Mouse (Mus musculus): ENCODE data around the gene Zfp983. TPM values are rescaled to one million over a fixed set of nuclear protein-coding genes. Genes with fewer than 3 reads are reported as not detected.
"Not testable (repeated sequence)": the region's sequence is repeated elsewhere in the genome, so short reads cannot be mapped to it uniquely, and the experiment has no call there.

Gene Zfp983
- polyA plus RNA-seq, 1 experiment from 2014 or later, result 7.2 TPM

DNA sequence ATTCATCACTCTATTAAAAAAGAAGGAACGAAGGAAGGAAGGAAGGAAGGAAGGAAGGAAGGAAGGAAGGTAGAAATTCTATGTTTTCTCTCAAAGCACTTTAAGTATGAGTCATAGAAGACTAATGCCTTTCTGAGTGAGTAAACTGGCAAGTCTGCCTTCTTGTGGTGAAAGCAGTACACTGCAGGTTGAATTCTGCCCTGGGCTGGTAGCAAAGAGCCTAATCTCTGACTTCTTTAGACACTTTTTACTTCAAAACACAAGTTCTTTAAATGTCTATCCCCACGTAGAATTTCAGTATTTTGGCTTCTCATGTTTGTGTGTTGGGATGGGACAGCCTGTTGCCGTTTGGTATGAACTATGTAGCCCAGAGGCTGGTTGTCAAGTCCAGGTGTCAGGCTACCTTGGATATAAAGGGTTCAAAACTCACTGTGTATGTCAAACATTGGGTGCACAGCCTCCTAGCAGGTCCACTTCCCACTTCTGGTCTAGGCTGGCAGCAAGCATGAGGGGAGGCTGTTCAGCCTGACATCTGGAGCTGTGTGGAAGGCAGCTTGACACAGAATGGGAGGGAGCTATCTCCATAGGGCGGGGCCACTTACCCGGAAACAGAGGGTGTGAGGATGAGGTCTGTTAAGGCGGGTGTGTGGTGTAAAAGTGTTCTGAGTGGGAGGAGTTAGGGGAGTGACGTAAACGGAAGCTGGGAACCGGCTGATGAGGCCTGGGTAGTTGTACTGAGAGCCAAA is 29.0 kb downstream of the Zfp983 start:
- WGBS, result 5% methylated on average over 9 of the region's 9 CpGs
- Histone ChIP-seq H3K36me3 (ENCODE audit: control insufficient read depth, insufficient read depth, low read length) (no peaks in the 10 kb centered on the region), H3K4me2 (ENCODE audit: low read depth, low read length, severe bottlenecking) (peak overlapping the region; percentile 39; the same call in 1 of the 2 replicates), H3K4me3 (ENCODE audit: low read depth, low read length) (peak overlapping the region; percentile 40), H3K9ac (ENCODE audit: low read length) (peak overlapping the region; percentile 39; the same call in 1 of the 2 replicates), H3K27ac (ENCODE audit: low read depth, low read length) (no peak overlapping the region), H3K9me3 (ENCODE audit: control insufficient read depth, low read length) (no peaks in the 10 kb centered on the region), H3K27me3 (ENCODE audit: control insufficient read depth, insufficient read depth, low read length) (no peaks in the 10 kb centered on the region), H3K4me1 (replicated peaks; ENCODE audit: control insufficient read depth, insufficient read depth, low read length) (no peaks in the 10 kb centered on the region; the same call in 1 of the 2 replicates)
- ATAC-seq (replicated peaks; ENCODE audit: low FRiP score) (peak; percentile 99), DNase-seq (ENCODE audit: low spot score) (peak; percentile 83)

DNA sequence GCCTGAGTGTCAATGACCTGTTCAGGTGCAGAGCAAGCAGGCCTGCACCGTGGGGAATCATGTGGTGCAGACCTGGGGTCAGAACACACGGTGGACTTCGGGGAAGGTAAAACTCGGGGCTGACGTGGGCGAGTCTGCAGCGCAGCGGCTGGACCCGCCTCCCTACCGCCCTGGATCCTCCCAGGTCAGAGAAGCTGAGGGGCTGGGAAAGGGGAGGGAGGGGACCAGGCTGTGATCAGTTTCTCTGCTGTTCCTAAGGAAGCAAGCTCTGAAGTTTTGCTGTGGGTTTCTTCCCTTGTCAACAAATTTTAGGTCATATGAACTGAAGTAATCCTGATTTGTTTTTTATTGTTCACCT is 29.6 kb downstream of the Zfp983 start:
- not testable (repeated sequence) for H3K4me1 ChIP-seq (replicated peaks; ENCODE audit: control insufficient read depth, insufficient read depth, low read length); H3K9me3 ChIP-seq (ENCODE audit: control insufficient read depth, low read length); H3K36me3 ChIP-seq (ENCODE audit: control insufficient read depth, insufficient read depth, low read length); H3K27me3 ChIP-seq (ENCODE audit: control insufficient read depth, insufficient read depth, low read length); H3K27ac ChIP-seq (ENCODE audit: low read depth, low read length)
- ATAC-seq (replicated peaks; ENCODE audit: low FRiP score), result peak; percentile 92
- Histone ChIP-seq H3K4me2 (ENCODE audit: low read depth, low read length, severe bottlenecking) (0 out of 2 replicates have a peak overlapping the region, but pooled peaks have one; percentile 32), H3K4me3 (ENCODE audit: low read depth, low read length) (peak overlapping the region; percentile 40), H3K9ac (ENCODE audit: low read length) (peak overlapping the region; percentile 39; the same call in 1 of the 2 replicates)
- DNase-seq (ENCODE audit: low spot score), result peak; percentile 66
- under 1% methylated on average over 10 of the region's 10 CpGs for WGBS

DNA sequence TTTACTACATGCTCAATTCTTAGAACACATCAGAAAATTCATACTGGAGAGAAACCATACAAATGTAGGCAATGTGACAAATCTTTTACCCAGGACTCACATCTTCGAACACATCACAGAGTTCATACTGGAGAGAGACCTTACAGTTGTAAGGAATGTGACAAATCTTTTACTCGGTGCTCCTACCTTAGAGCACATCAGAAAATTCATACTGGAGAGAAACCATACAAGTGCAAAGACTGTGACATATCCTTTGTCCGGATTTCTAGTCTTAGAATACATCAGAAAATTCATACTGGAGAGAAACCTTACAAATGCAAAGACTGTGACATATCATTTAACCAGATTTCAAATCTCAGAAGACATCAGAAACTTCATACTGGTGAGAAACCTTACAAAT is 41.1 kb downstream of the Zfp983 start, which contains the start of gene Gm10226:
TSS of gene Gm10226 (plus strand) at position 301 of the 400 bp plus-strand sequence.
- Histone ChIP-seq H3K36me3 (ENCODE audit: control insufficient read depth, insufficient read depth, low read length) (no peaks in the 10 kb centered on the region; the same call in 1 of the 2 replicates), H3K27me3 (ENCODE audit: control insufficient read depth, insufficient read depth, low read length) (no peaks in the 10 kb centered on the region), H3K9ac (ENCODE audit: low read length) (no peak within 1 kb of the TSS), H3K4me3 (ENCODE audit: low read depth, low read length) (no peak within 1 kb of the TSS), H3K4me2 (ENCODE audit: low read depth, low read length, severe bottlenecking) (no peak within 1 kb of the TSS), H3K4me1 (replicated peaks; ENCODE audit: control insufficient read depth, insufficient read depth, low read length) (no peaks in the 10 kb centered on the region), H3K9me3 (ENCODE audit: control insufficient read depth, low read length) (no peaks in the 10 kb centered on the region), H3K27ac (ENCODE audit: low read depth, low read length) (no peak within 1 kb of the TSS)
- WGBS, result 84% methylated on average over 3 of the region's 3 CpGs
- DNase-seq (ENCODE audit: low spot score), result no peak
- no peak for ATAC-seq (replicated peaks; ENCODE audit: low FRiP score)

GRCm38 (mm10) chr17:21693342-21693741 is 42.9 kb downstream of the Zfp983 start:
- H3K4me3 ChIP-seq (ENCODE audit: low read depth, low read length), result no peak overlapping the region
- H3K9me3 ChIP-seq (ENCODE audit: control insufficient read depth, low read length), result no peaks in the 10 kb centered on the region
- no peak for ATAC-seq (replicated peaks; ENCODE audit: low FRiP score)
- no peaks in the 10 kb centered on the region; the same call in 1 of the 2 replicates for H3K36me3 ChIP-seq (ENCODE audit: control insufficient read depth, insufficient read depth, low read length)
- 82% methylated on average over 3 of the region's 3 CpGs for WGBS
- H3K9ac ChIP-seq (ENCODE audit: low read length), result no peak overlapping the region
- H3K27me3 ChIP-seq (ENCODE audit: control insufficient read depth, insufficient read depth, low read length), result no peaks in the 10 kb centered on the region
- no peak overlapping the region for H3K27ac ChIP-seq (ENCODE audit: low read depth, low read length)
- H3K4me1 ChIP-seq (replicated peaks; ENCODE audit: control insufficient read depth, insufficient read depth, low read length), result no peaks in the 10 kb centered on the region
- H3K4me2 ChIP-seq (ENCODE audit: low read depth, low read length, severe bottlenecking), result no peak overlapping the region
- DNase-seq (ENCODE audit: low spot score), result no peak

- Histone ChIP-seq H3K4me3 (ENCODE audit: low read depth, low read length) (no peak overlapping the region), H3K36me3 (ENCODE audit: control insufficient read depth, insufficient read depth, low read length) (no peaks in the 10 kb centered on the region; the same call in 1 of the 2 replicates), H3K4me1 (replicated peaks; ENCODE audit: control insufficient read depth, insufficient read depth, low read length) (no peaks in the 10 kb centered on the region), H3K4me2 (ENCODE audit: low read depth, low read length, severe bottlenecking) (no peak overlapping the region), H3K27me3 (ENCODE audit: control insufficient read depth, insufficient read depth, low read length) (no peaks in the 10 kb centered on the region), H3K9ac (ENCODE audit: low read length) (no peak overlapping the region), H3K27ac (ENCODE audit: low read depth, low read length) (no peak overlapping the region), H3K9me3 (ENCODE audit: control insufficient read depth, low read length) (no peaks in the 10 kb centered on the region)
- ATAC-seq (replicated peaks; ENCODE audit: low FRiP score) (no peak), DNase-seq (ENCODE audit: low spot score) (no peak)
These were observed 45.6 kb downstream of the Zfp983 start for GRCm38 (mm10) chr17:21696073-21696472.

DNA sequence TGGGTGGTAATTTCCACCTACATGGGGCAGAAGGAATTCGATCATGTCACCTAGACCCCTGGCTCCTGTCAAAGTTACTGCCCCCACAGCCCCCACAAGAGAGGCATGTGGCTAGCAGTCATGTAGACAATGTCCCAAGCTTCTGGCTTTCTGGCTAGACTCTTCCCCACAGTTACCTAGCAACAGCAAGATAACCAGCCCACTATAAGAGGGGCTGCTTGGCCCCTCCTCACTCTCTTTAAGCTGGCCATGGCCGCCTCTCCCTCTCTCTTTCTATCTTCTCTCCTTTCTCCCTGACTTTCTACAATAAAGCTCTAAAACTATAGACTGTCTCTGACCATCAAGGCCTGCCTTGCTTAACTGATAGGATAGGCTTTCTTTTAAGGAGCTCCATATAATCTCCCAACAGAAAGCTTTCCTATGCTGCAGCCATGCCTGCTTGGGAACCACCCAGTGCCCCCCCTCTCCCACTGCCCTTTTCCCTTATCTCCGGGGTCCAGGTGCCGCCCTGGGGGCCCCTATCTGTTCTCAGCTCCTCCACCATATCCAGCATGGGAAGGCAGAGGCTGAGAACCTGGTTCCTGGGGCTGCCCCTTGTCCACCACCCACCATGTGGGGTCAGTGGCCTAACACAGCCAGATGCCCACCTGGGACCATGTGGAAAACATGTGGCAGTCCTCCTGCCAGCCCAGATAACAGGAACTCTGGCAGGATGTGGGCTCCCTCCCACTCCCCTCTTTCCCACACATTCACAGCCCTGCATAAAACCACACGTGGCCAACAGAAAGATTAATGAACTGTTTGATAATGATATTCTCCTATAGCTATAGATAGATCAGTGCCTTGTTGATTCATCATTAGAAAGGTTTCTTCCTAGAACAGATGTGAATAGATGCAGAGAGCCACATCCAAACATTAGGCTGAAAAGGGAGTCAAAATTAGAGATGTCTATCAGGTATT is 52.1 kb downstream of the Zfp983 start:
- 58% methylated on average over 5 of the region's 5 CpGs for WGBS
- Histone ChIP-seq H3K27me3 (ENCODE audit: control insufficient read depth, insufficient read depth, low read length) (no peaks in the 10 kb centered on the region), H3K36me3 (ENCODE audit: control insufficient read depth, insufficient read depth, low read length) (no peaks in the 10 kb centered on the region), H3K4me3 (ENCODE audit: low read depth, low read length) (no peak overlapping the region), H3K9ac (ENCODE audit: low read length) (no peak overlapping the region), H3K9me3 (ENCODE audit: control insufficient read depth, low read length) (no peaks in the 10 kb centered on the region), H3K4me2 (ENCODE audit: low read depth, low read length, severe bottlenecking) (no peak overlapping the region), H3K27ac (ENCODE audit: low read depth, low read length) (no peak overlapping the region), H3K4me1 (replicated peaks; ENCODE audit: control insufficient read depth, insufficient read depth, low read length) (no peaks in the 10 kb centered on the region)
- DNase-seq (ENCODE audit: low spot score) (peak; percentile 54), ATAC-seq (replicated peaks; ENCODE audit: low FRiP score) (no peak)

GRCm38 (mm10) chr17:21703414-21703813 is 53.0 kb downstream of the Zfp983 start:
- no peak overlapping the region for H3K9ac ChIP-seq (ENCODE audit: low read length)
- H3K27ac ChIP-seq (ENCODE audit: low read depth, low read length), result no peak overlapping the region
- no peaks in the 10 kb centered on the region for H3K27me3 ChIP-seq (ENCODE audit: control insufficient read depth, insufficient read depth, low read length)
- 82% methylated on average over 1 of the region's 1 CpGs for WGBS
- H3K4me2 ChIP-seq (ENCODE audit: low read depth, low read length, severe bottlenecking), result no peak overlapping the region
- H3K9me3 ChIP-seq (ENCODE audit: control insufficient read depth, low read length), result no peaks in the 10 kb centered on the region
- no peak for ATAC-seq (replicated peaks; ENCODE audit: low FRiP score)
- no peaks in the 10 kb centered on the region for H3K36me3 ChIP-seq (ENCODE audit: control insufficient read depth, insufficient read depth, low read length)
- H3K4me3 ChIP-seq (ENCODE audit: low read depth, low read length), result no peak overlapping the region
- no peak for DNase-seq (ENCODE audit: low spot score)
- 0 out of 2 replicates have a peak, but pooled peaks cover 2% of the 10 kb centered on the region for H3K4me1 ChIP-seq (replicated peaks; ENCODE audit: control insufficient read depth, insufficient read depth, low read length)

- ATAC-seq (replicated peaks; ENCODE audit: low FRiP score), result peak; percentile 98
- DNase-seq (ENCODE audit: low spot score), result peak; percentile 86
- H3K4me2 ChIP-seq (ENCODE audit: low read depth, low read length, severe bottlenecking), result peak within 1 kb of the TSS; percentile 61
- WGBS, result 4% methylated on average over 26 of the region's 26 CpGs
- no peaks in the 10 kb centered on the region for H3K9me3 ChIP-seq (ENCODE audit: control insufficient read depth, low read length)
- H3K4me3 ChIP-seq (ENCODE audit: low read depth, low read length), result peak within 1 kb of the TSS; percentile 65
- no peaks in the 10 kb centered on the region for H3K27me3 ChIP-seq (ENCODE audit: control insufficient read depth, insufficient read depth, low read length)
- H3K9ac ChIP-seq (ENCODE audit: low read length), result peak within 1 kb of the TSS; percentile 81
- H3K36me3 ChIP-seq (ENCODE audit: control insufficient read depth, insufficient read depth, low read length), result no peaks in the 10 kb centered on the region; the same call in 1 of the 2 replicates
- H3K4me1 ChIP-seq (replicated peaks; ENCODE audit: control insufficient read depth, insufficient read depth, low read length), result peaks cover 5% of the 10 kb centered on the region; the same call in 1 of the 2 replicates
- H3K27ac ChIP-seq (ENCODE audit: low read depth, low read length), result peak within 1 kb of the TSS; percentile 93
These were observed 57.0 kb downstream of the Zfp983 start, which contains the start of gene Zfp760 for GRCm38 (mm10) chr17:21707343-21707996. Gene Zfp760, plus strand, starts transcription at chr17:21707741.

Measured in forebrain, embryonic 11.5 days (tissue).